Mouse (Mus musculus): ENCODE measurements around the gene Rhbdd2. TPM values are rescaled to one million over a fixed set of nuclear protein-coding genes. Genes with fewer than 3 reads are reported as not detected.

The Rhbdd2 gene
- total and polyA plus RNA-seq, 2 experiments = 8.5 to 20.9 TPM

DNA sequence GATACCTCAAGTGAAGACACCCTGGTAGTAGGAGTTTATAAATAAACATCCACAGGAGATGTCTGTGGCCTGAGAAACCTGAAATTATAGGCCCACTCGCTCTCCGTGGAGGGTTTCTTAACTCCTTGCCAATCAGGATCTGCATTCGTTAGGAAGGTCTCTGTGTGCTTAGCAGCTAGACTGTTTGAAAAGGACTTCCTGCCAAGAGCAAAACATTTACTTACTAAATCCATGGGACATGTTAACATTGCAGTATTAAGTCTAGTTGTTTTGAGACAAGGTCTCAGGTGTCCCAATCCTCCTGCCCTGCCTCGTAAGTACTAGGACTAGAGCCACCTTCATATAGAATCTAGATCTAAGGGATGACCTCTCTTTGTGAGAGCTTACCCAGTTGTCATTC, 58.8 kb downstream of the Rhbdd2 start:
- TF ChIP-seq CTCF (IDR thresholded peaks at IDR 0.05; ENCODE audit: low read depth, low read length) (no peak), POLR2A (IDR thresholded peaks at IDR 0.05; ENCODE audit: extremely low read depth, insufficient read depth, low read length) (no peak)
- Histone ChIP-seq H3K79me2 (ENCODE audit: control insufficient read depth, insufficient read depth, low read length) (peaks cover 24% of the 10 kb centered on the region; the same call in 1 of the 2 replicates), H3K4me1 (ENCODE audit: control insufficient read depth, insufficient read depth, low read length) (peaks cover 18% of the 10 kb centered on the region), H3K9ac (ENCODE audit: low read depth, low read length) (peak overlapping the region; percentile 74), H3K4me3 (ENCODE audit: insufficient read depth, low read depth, low read length) (peak overlapping the region; percentile 66), H3K27me3 (ENCODE audit: control insufficient read depth, insufficient read depth, low read length) (no peaks in the 10 kb centered on the region), H3K27ac (replicated peaks; ENCODE audit: insufficient read depth, low read depth, low read length) (peak overlapping the region; percentile 83), H3K36me3 (ENCODE audit: control insufficient read depth, insufficient read depth, low read length) (peaks cover 18% of the 10 kb centered on the region)
- peak; percentile 77 for DNase-seq (ENCODE audit: extremely low read depth, low read depth, low spot score)
- 16% methylated on average over 4 of the region's 4 CpGs for WGBS

DNA sequence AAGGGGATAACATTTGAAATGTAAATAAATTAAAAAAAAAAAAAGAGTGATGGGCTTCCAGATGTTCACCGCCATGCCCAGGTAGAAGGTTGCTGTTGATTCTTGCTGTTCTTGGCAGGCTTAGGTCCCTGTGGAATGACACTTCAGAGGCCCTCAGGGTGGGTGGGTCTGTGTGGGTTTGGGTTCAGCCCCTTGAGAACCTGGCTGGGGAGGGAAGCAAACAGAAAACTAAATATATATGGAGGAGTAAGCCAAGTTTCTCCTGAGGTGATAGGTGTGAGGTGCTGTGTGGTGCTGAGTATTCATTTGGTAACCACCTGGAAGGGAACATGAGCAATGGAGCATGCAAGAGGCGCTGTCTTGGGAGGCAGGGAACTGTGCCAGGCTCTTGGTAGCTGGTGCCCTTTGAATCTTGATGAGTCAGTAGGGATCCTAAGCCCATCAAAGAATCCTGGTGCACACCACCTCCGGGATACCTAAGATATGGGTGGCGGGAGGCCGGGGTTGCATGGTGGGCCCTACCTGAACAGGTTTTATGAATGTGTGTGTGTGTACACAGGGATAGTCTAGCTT, 60.9 kb downstream of the Rhbdd2 start:
- 0 out of 2 replicates have a peak, but pooled peaks have one; percentile 9 for TF ChIP-seq POLR2A (IDR thresholded peaks at IDR 0.05; ENCODE audit: extremely low read depth, insufficient read depth, low read length)
- no peak for TF ChIP-seq CTCF (IDR thresholded peaks at IDR 0.05; ENCODE audit: low read depth, low read length)
- DNase-seq (ENCODE audit: extremely low read depth, low read depth, low spot score) = no peak
- Histone ChIP-seq H3K79me2 (ENCODE audit: control insufficient read depth, insufficient read depth, low read length) (peaks cover 30% of the 10 kb centered on the region; the same call in 1 of the 2 replicates), H3K27me3 (ENCODE audit: control insufficient read depth, insufficient read depth, low read length) (no peaks in the 10 kb centered on the region), H3K4me1 (ENCODE audit: control insufficient read depth, insufficient read depth, low read length) (peaks cover 26% of the 10 kb centered on the region), H3K36me3 (ENCODE audit: control insufficient read depth, insufficient read depth, low read length) (peaks cover 23% of the 10 kb centered on the region), H3K9ac (ENCODE audit: low read depth, low read length) (peak overlapping the region; percentile 18), H3K27ac (replicated peaks; ENCODE audit: insufficient read depth, low read depth, low read length) (peak overlapping the region; percentile 84), H3K4me3 (ENCODE audit: insufficient read depth, low read depth, low read length) (no peak overlapping the region)
- 81% methylated on average over 5 of the region's 5 CpGs for WGBS

DNA sequence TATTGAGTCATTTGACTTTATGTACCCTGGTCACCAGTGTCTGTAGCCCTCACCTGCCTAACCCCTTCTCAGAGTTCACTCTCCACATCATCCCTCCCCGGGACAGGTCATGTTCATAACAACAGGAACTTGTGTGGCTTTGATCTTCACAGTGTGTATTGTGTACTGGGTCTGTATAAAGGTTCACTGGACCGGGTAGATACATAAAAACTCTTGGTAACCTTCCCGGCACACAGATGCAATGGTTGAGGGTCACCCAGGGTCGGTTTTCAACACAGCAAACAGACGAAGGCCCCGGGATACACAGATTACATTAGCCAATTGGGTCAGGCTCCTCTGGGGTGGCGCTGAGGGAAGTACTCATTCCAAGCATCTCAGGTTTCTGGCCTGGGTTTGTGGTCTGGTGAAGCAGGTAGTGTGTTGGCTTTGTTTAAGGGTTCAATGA, 62.9 kb downstream of the Rhbdd2 start:
- peaks cover 38% of the 10 kb centered on the region for H3K4me1 ChIP-seq (ENCODE audit: control insufficient read depth, insufficient read depth, low read length)
- DNase-seq (ENCODE audit: extremely low read depth, low read depth, low spot score) = peak; percentile 100
- H3K36me3 ChIP-seq (ENCODE audit: control insufficient read depth, insufficient read depth, low read length) = peaks cover 32% of the 10 kb centered on the region
- peaks cover 34% of the 10 kb centered on the region for H3K79me2 ChIP-seq (ENCODE audit: control insufficient read depth, insufficient read depth, low read length)
- 14% methylated on average over 7 of the region's 7 CpGs for WGBS
- TF ChIP-seq POLR2A (IDR thresholded peaks at IDR 0.05; ENCODE audit: extremely low read depth, insufficient read depth, low read length) = no peak
- peak overlapping the region; percentile 49; the same call in 1 of the 2 replicates for H3K9ac ChIP-seq (ENCODE audit: low read depth, low read length)
- H3K27ac ChIP-seq (replicated peaks; ENCODE audit: insufficient read depth, low read depth, low read length) = peak overlapping the region; percentile 21
- no peaks in the 10 kb centered on the region for H3K27me3 ChIP-seq (ENCODE audit: control insufficient read depth, insufficient read depth, low read length)
- no peak overlapping the region for H3K4me3 ChIP-seq (ENCODE audit: insufficient read depth, low read depth, low read length)

Other genes with a start within 250 kb of the Rhbdd2 start
- 0.92 and 2.0 TPM in 2 replicates for gene Pom121, start 238.1 kb upstream of the Rhbdd2 start, total RNA-seq (2014; rRNA removed)
- 5.7 and 6.0 TPM in 2 replicates for gene Pom121, start 238.1 kb upstream of the Rhbdd2 start, polyA plus RNA-seq (2012; rRNA removed)
- gene Hip1, start 87.5 kb upstream of the Rhbdd2 start, total RNA-seq (2014; rRNA removed) = 3.2 and 6.5 TPM in 2 replicates
- 2.2 and 3.1 TPM in 2 replicates for gene Hip1, start 87.5 kb upstream of the Rhbdd2 start, polyA plus RNA-seq (2012; rRNA removed)
- not detected in 2 replicates for gene Ccl26, start 69.0 kb upstream of the Rhbdd2 start, total RNA-seq (2014; rRNA removed)
- gene Ccl26, start 69.0 kb upstream of the Rhbdd2 start, polyA plus RNA-seq (2012; rRNA removed) = not detected in 2 replicates
- 3.7 and 8.2 TPM in 2 replicates for gene Ccl24, start 59.6 kb upstream of the Rhbdd2 start, total RNA-seq (2014; rRNA removed)
- 1.8 and 5.3 TPM in 2 replicates for gene Ccl24, start 59.6 kb upstream of the Rhbdd2 start, polyA plus RNA-seq (2012; rRNA removed)
- 284 and 345 TPM in 2 replicates for gene Por, start 37.4 kb downstream of the Rhbdd2 start, total RNA-seq (2014; rRNA removed)
- 211 and 254 TPM in 2 replicates for gene Por, start 37.4 kb downstream of the Rhbdd2 start, polyA plus RNA-seq (2012; rRNA removed)
- 55.2 and 58.1 TPM in 2 replicates for gene Tmem120a, start 111.8 kb downstream of the Rhbdd2 start, total RNA-seq (2014; rRNA removed)
- 52.9 and 76.6 TPM in 2 replicates for gene Tmem120a, start 111.8 kb downstream of the Rhbdd2 start, polyA plus RNA-seq (2012; rRNA removed)
- 0.13 and 0.18 TPM in 2 replicates for gene Styxl1, start 145.8 kb downstream of the Rhbdd2 start, total RNA-seq (2014; rRNA removed)
- gene Styxl1, start 145.8 kb downstream of the Rhbdd2 start, polyA plus RNA-seq (2012; rRNA removed) = 0.22 and 0.23 TPM in 2 replicates
- gene Mdh2, start 145.9 kb downstream of the Rhbdd2 start, total RNA-seq (2014; rRNA removed) = 108 and 176 TPM in 2 replicates
- 361 and 418 TPM in 2 replicates for gene Mdh2, start 145.9 kb downstream of the Rhbdd2 start, polyA plus RNA-seq (2012; rRNA removed)
- gene Srrm3, start 174.3 kb downstream of the Rhbdd2 start, total RNA-seq (2014; rRNA removed) = not detected in 2 replicates
- gene Srrm3, start 174.3 kb downstream of the Rhbdd2 start, polyA plus RNA-seq (2012; rRNA removed) = not detected in 2 replicates

Measured in liver, adult 2 months (tissue).